ENCODE assay signal across 11 mouse cellular contexts in the genomic region with DNA sequence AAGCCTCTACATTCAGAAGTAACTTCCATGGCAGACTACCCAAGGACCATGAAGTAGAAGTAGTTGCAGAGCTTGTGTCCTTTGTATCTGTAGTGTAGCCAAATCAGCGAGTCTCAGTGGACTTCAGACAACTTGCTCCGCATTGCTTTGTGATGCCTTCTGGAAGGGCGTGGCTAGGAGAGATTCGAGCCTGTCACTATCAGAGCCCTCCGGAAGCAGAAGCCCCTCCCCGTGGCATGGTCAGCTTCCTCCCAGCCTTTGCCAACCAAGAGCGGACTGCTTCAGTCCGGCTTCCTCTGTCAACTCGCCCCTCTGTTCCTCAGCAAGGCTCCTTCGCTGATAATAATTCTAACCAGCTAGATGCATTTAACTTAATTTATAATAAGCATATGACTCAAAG. TPM values are rescaled to one million over a fixed set of nuclear protein-coding genes. Genes with fewer than 3 reads are reported as not detected.
DNase-seq lines count a peak whose midpoint lies in the region; ATAC-seq lines count a peak whose summit lies in the region.
"Had no signal": no experiment of that assay in that cellular context is flagged by ENCODE, and none has a peak within 500 bp of the region (broad histone marks: within the 10 kb centered on the region; RNA-seq: fewer than 3 reads in every experiment).

No protein-coding gene starts in this region.

- no peaks in the 10 kb centered on the region for H3K36me3 ChIP-seq in intestine, embryonic 16.5 days (ENCODE audit: control insufficient read depth, insufficient read depth, low read length)
- H3K36me3 ChIP-seq in liver, embryonic 16.5 days (ENCODE audit: control insufficient read depth, insufficient read depth): no peaks in the 10 kb centered on the region

- H3K4me3 ChIP-seq in intestine, embryonic 16.5 days (ENCODE audit: low read length): no peak overlapping the region
- no peak overlapping the region for H3K4me3 ChIP-seq in liver, embryonic 16.5 days (ENCODE audit: low read depth, low read length)

- no peak overlapping the region; the same call in 1 of the 2 replicates for H3K27ac ChIP-seq in intestine, embryonic 16.5 days (ENCODE audit: low read length)
- H3K27ac ChIP-seq in liver, embryonic 16.5 days (ENCODE audit: low read length): no peak overlapping the region

- intact Hi-C loops in gastrocnemius, postnatal 14 days (cut with DNase I; ENCODE audit: low total_unique reads): no loop called here

- peak; percentile 68 for ATAC-seq in intestine, embryonic 16.5 days
- ATAC-seq in liver, embryonic 16.5 days (ENCODE audit: low read depth): peak; percentile 64

- H3K9ac ChIP-seq in intestine, embryonic 16.5 days (ENCODE audit: low read depth, low read length): no peak overlapping the region
- no peak overlapping the region for H3K9ac ChIP-seq in liver, embryonic 16.5 days (ENCODE audit: low read depth, low read length)

- H3K4me2 ChIP-seq in intestine, embryonic 16.5 days (ENCODE audit: low read depth, low read length): no peak overlapping the region
- H3K4me2 ChIP-seq in liver, embryonic 16.5 days (ENCODE audit: low read depth, low read length): peak overlapping the region; percentile 43

- H3K9me3 ChIP-seq in intestine, embryonic 16.5 days (ENCODE audit: control insufficient read depth, low read length): no peaks in the 10 kb centered on the region
- H3K9me3 ChIP-seq in liver, embryonic 16.5 days (replicated peaks; ENCODE audit: control insufficient read depth, low read length): no peaks in the 10 kb centered on the region

- WGBS in intestine, embryonic 16.5 days: 43% methylated on average over 10 of the region's 10 CpGs
- WGBS in liver, embryonic 16.5 days (ENCODE audit: insufficient replicate concordance): 14% methylated on average over 10 of the region's 10 CpGs

- H3K27me3 ChIP-seq in intestine, embryonic 16.5 days (replicated peaks; ENCODE audit: control insufficient read depth, insufficient read depth, low read length): no peaks in the 10 kb centered on the region
- no peaks in the 10 kb centered on the region for H3K27me3 ChIP-seq in liver, embryonic 16.5 days (ENCODE audit: control insufficient read depth, insufficient read depth, low read depth, low read length)

- DNase-seq in embryo, embryonic 10 days (ENCODE audit: low spot score): peak; percentile 11
- DNase-seq in embryo, embryonic 10.5 days (ENCODE audit: low spot score): no peak
- DNase-seq in 416B (ENCODE audit: low read depth): peak; percentile 89
- no peak for DNase-seq in Muller cell, postnatal 12 days (ENCODE audit: inconsistent ontology term)
- no peak for DNase-seq in adrenal gland, adult (ENCODE audit: inconsistent age in 2 of 2, low spot score in 1 of 2)
- no peak for DNase-seq in gastrocnemius, postnatal 14 days

- H3K4me1 ChIP-seq in intestine, embryonic 16.5 days (ENCODE audit: control insufficient read depth, insufficient read depth, low read length): no peaks in the 10 kb centered on the region
- peaks cover 25% of the 10 kb centered on the region for H3K4me1 ChIP-seq in liver, embryonic 16.5 days (ENCODE audit: control insufficient read depth, low read depth, low read length)

RNA-seq across cellular contexts. Expression of a gene that starts 1.8 kb away (rescaled TPM):
- not detected in 2 replicates for polyA plus RNA-seq in intestine, embryonic 16.5 days (2015; fragmentation: Nextera tagmentation; extraction: Ambion mirVana)
- not detected in 2 replicates for polyA plus RNA-seq in liver, embryonic 16.5 days (2015; fragmentation: Nextera tagmentation; extraction: Ambion mirVana)
- not detected for total RNA-seq in gastrocnemius, postnatal 14 days (2021)
- total RNA-seq: gastrocnemius, postnatal 4 days had no signal
- polyA plus RNA-seq: embryonic facial prominence, embryonic 14.5 days; limb, embryonic 14.5 days had no signal

RNA-seq across cellular contexts. Expression of a gene that starts 28.4 kb away (rescaled TPM):
- not detected in 2 replicates for polyA plus RNA-seq in intestine, embryonic 16.5 days (2015; fragmentation: Nextera tagmentation; extraction: Ambion mirVana)
- polyA plus RNA-seq in liver, embryonic 16.5 days (2015; fragmentation: Nextera tagmentation; extraction: Ambion mirVana): not detected in 2 replicates
- not detected for total RNA-seq in gastrocnemius, postnatal 14 days (2021)
- total RNA-seq: gastrocnemius, postnatal 4 days had no signal
- polyA plus RNA-seq: embryonic facial prominence, embryonic 14.5 days; limb, embryonic 14.5 days had no signal

RNA-seq across cellular contexts. Expression of a gene that starts 36.6 kb away (rescaled TPM):
- polyA plus RNA-seq in intestine, embryonic 16.5 days (2015; fragmentation: Nextera tagmentation; extraction: Ambion mirVana): not detected in 2 replicates
- polyA plus RNA-seq in liver, embryonic 16.5 days (2015; fragmentation: Nextera tagmentation; extraction: Ambion mirVana): not detected in 2 replicates
- total RNA-seq in gastrocnemius, postnatal 14 days (2021): not detected
- total RNA-seq: gastrocnemius, postnatal 4 days had no signal
- polyA plus RNA-seq: embryonic facial prominence, embryonic 14.5 days; limb, embryonic 14.5 days had no signal

RNA-seq across cellular contexts. Expression of a gene that starts 42.9 kb away (rescaled TPM):
- not detected in 2 replicates for polyA plus RNA-seq in intestine, embryonic 16.5 days (2015; fragmentation: Nextera tagmentation; extraction: Ambion mirVana)
- not detected in 2 replicates for polyA plus RNA-seq in liver, embryonic 16.5 days (2015; fragmentation: Nextera tagmentation; extraction: Ambion mirVana)
- not detected for total RNA-seq in gastrocnemius, postnatal 14 days (2021)
- total RNA-seq: gastrocnemius, postnatal 4 days had no signal
- polyA plus RNA-seq: embryonic facial prominence, embryonic 14.5 days; limb, embryonic 14.5 days had no signal

RNA-seq across cellular contexts. Expression of a gene that starts 51.0 kb away (rescaled TPM):
- polyA plus RNA-seq in intestine, embryonic 16.5 days (2015; fragmentation: Nextera tagmentation; extraction: Ambion mirVana): not detected in 2 replicates
- not detected in 2 replicates for polyA plus RNA-seq in liver, embryonic 16.5 days (2015; fragmentation: Nextera tagmentation; extraction: Ambion mirVana)
- not detected for total RNA-seq in gastrocnemius, postnatal 14 days (2021)
- total RNA-seq: gastrocnemius, postnatal 4 days had no signal
- polyA plus RNA-seq: embryonic facial prominence, embryonic 14.5 days; limb, embryonic 14.5 days had no signal

Comparison
In these comparisons a context has a peak if more than half of its experiments do, and no peak if none do; other contexts are left out.
1. DNase-seq: peak in embryo, embryonic 10 days (single experiment) and 416B (single experiment); none in embryo, embryonic 10.5 days (single experiment), Muller cell, postnatal 12 days (single experiment), adrenal gland, adult (0 of 2) and gastrocnemius, postnatal 14 days (single experiment).